Mouse (Mus musculus) cortical plate, adult 2 months (tissue): Measurements from ENCODE around the gene Kctd13.

Source experiments
- CTCF ChIP-seq: fragments of 200-500 bp; IDR thresholded peaks from 2 replicates; pipeline ENCODE4 v1.5.1; 2011; ENCODE audit warnings: mild to moderate bottlenecking, control low read depth, low read length; ENCODE audit not compliant: insufficient read depth; ENCODE audit errors: extremely low read depth
- POLR2A ChIP-seq: fragments of 200-500 bp; IDR thresholded peaks from 2 replicates; pipeline ENCODE4 v1.6.1; 2011; ENCODE audit warnings: mild to moderate bottlenecking, low read length, control low read depth; ENCODE audit not compliant: insufficient read depth; ENCODE audit errors: extremely low read depth

DNA sequence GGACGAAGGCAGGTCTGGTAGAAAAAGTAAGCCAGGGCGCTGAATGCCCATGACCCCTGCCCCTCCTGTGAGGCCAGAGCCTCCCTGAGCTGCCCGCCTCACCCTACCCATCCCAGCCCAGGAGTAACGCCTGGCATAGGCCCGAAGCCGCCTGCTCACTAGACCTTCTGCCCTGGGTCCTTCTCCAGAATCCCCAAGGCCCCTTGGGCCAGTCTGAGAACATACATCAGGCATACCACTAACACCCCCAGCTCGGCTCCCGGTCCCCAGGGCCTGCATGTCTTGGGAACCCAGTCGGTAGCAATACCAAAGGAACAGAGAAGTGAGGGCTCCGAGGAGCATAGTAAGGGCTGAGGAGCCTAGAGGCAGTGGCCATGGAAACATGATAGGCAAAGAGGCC, 19.9 kb downstream of the Kctd13 start:
- TF ChIP-seq POLR2A (no peak), CTCF (no peak)
